7 mouse cellular contexts compared by ENCODE assay signal in genomic region chr6:35253474-35253873, GRCm38 (mm10). TPM values are rescaled to one million over a fixed set of nuclear protein-coding genes. Genes with fewer than 3 reads are reported as not detected.
DNase-seq lines count a peak whose midpoint lies in the region; ATAC-seq and TF ChIP-seq lines count a peak whose summit lies in the region.

No protein-coding gene starts in this region.

- no peak for ATAC-seq in G1E (ENCODE audit: extremely low read depth, insufficient number of reproducible peaks, low FRiP score, poor library complexity, severe bottlenecking)
- no peak for ATAC-seq in heart, embryonic 15.5 days (replicated peaks; ENCODE audit: insufficient number of reproducible peaks, insufficient read depth, low FRiP score, low read depth)
- ATAC-seq in liver, embryonic 14.5 days (ENCODE audit: insufficient read depth), result peak; percentile 7; the same call in 1 of the 2 replicates
- no peak for ATAC-seq in granulocyte monocyte progenitor cell, adult 5-6 weeks (replicated peaks; ENCODE audit: poor library complexity, severe bottlenecking)

- dilution Hi-C loops in CH12.LX (cut with MboI; ENCODE audit: extremely low pct_ligation_motif_present, extremely low pct_unique_long_range_greater_than_20kb, low sequenced_read_pairs), result no loop called here

- TF ChIP-seq CTCF in CH12.LX (conservative IDR thresholded peaks at IDR 0.05 in 1 of 2, IDR thresholded peaks at IDR 0.05 in 1 of 2; ENCODE audit: low read depth in 2 of 2, low read length in 2 of 2), result no peak
- no peak for TF ChIP-seq CTCF in G1E (IDR thresholded peaks at IDR 0.05; ENCODE audit: low read depth, low read length)
- no peak for TF ChIP-seq CTCF in liver, embryonic 14.5 days (IDR thresholded peaks at IDR 0.05; ENCODE audit: low read depth)

- TF ChIP-seq RAD21 in CH12.LX (IDR thresholded peaks at IDR 0.05; ENCODE audit: low read depth, low read length), result no peak

- H3K9me3 ChIP-seq in CH12.LX (replicated peaks; ENCODE audit: low read length), result no peaks in the 10 kb centered on the region
- H3K9me3 ChIP-seq in G1E (replicated peaks), result no peaks in the 10 kb centered on the region
- no peaks in the 10 kb centered on the region for H3K9me3 ChIP-seq in heart, embryonic 15.5 days (replicated peaks)
- no peaks in the 10 kb centered on the region for H3K9me3 ChIP-seq in liver, embryonic 14.5 days (ENCODE audit: control insufficient read depth, low read length)

- WGBS in heart, embryonic 15.5 days, result 36% methylated on average over 5 of the region's 5 CpGs
- WGBS in liver, embryonic 14.5 days (ENCODE audit: insufficient replicate concordance), result 26% methylated on average over 5 of the region's 5 CpGs

- H3K27me3 ChIP-seq in CH12.LX (replicated peaks) (no peaks in the 10 kb centered on the region), G1E (ENCODE audit: insufficient read depth, low read length) (no peaks in the 10 kb centered on the region)
- H3K27me3 ChIP-seq in heart, embryonic 15.5 days, result no peaks in the 10 kb centered on the region
- no peaks in the 10 kb centered on the region for H3K27me3 ChIP-seq in liver, embryonic 14.5 days (ENCODE audit: control insufficient read depth, insufficient read depth, low read length)

- peaks cover 0 to 22% of the 10 kb centered on the region in 2 experiments for H3K36me3 ChIP-seq in CH12.LX (replicated peaks in 1 of 2; ENCODE audit: control insufficient read depth in 1 of 2, insufficient read depth in 1 of 2, low read length in 1 of 2)
- peaks cover 8% of the 10 kb centered on the region for H3K36me3 ChIP-seq in G1E (replicated peaks)
- no peaks in the 10 kb centered on the region for H3K36me3 ChIP-seq in heart, embryonic 15.5 days
- H3K36me3 ChIP-seq in liver, embryonic 14.5 days (replicated peaks; ENCODE audit: control insufficient read depth, insufficient read depth, low read depth), result no peaks in the 10 kb centered on the region; the same call in 1 of the 2 replicates

- peaks cover 23% of the 10 kb centered on the region for H3K79me2 ChIP-seq in CH12.LX (replicated peaks; ENCODE audit: control insufficient read depth, extremely low read depth, insufficient read depth, poor library complexity, severe bottlenecking)

- no peak overlapping the region for H3K27ac ChIP-seq in CH12.LX (ENCODE audit: insufficient read depth, low read depth)
- peak overlapping the region; percentile 93 for H3K27ac ChIP-seq in heart, embryonic 15.5 days
- peak overlapping the region; percentile 99 for H3K27ac ChIP-seq in liver, embryonic 14.5 days

- no peak for TF ChIP-seq EP300 in CH12.LX (IDR thresholded peaks at IDR 0.05; ENCODE audit: low read length)
- TF ChIP-seq EP300 in liver, embryonic 14.5 days (IDR thresholded peaks at IDR 0.05; ENCODE audit: low read depth), result no peak; the same call in 1 of the 2 replicates

- TF ChIP-seq POLR2A in CH12.LX (IDR thresholded peaks at IDR 0.05; ENCODE audit: low read depth, low read length), result no peak

- no peak for DNase-seq in CH12.LX (ENCODE audit: extremely low read depth)
- DNase-seq in G1E (ENCODE audit: low spot score), result no peak
- DNase-seq in liver, embryonic 14.5 days (ENCODE audit: low read depth in 3 of 3, low spot score in 3 of 3), result no peak
- DNase-seq in adrenal gland, postnatal 36 days, result no peak
- no peak for DNase-seq in spleen, postnatal 14 days (ENCODE audit: low spot score in 2 of 2)

- peak overlapping the region; percentile 97 for H3K4me2 ChIP-seq in CH12.LX (ENCODE audit: insufficient read depth, low read depth, poor library complexity, severe bottlenecking)
- peak overlapping the region; percentile 69 for H3K4me2 ChIP-seq in heart, embryonic 15.5 days
- H3K4me2 ChIP-seq in liver, embryonic 14.5 days (ENCODE audit: low read depth), result peak overlapping the region; percentile 89

- H3K9ac ChIP-seq in CH12.LX (ENCODE audit: insufficient read depth, low read depth), result peak overlapping the region; percentile 83
- H3K9ac ChIP-seq in heart, embryonic 15.5 days, result peak overlapping the region; percentile 89
- H3K9ac ChIP-seq in liver, embryonic 14.5 days (replicated peaks), result peak overlapping the region; percentile 99

- H3K4me1 ChIP-seq in CH12.LX (ENCODE audit: control insufficient read depth in 1 of 2, insufficient read depth in 2 of 2) (peaks cover 16 to 52% of the 10 kb centered on the region in 2 experiments), G1E (ENCODE audit: insufficient read depth, low read depth, low read length) (peaks cover 63% of the 10 kb centered on the region)
- H3K4me1 ChIP-seq in heart, embryonic 15.5 days (replicated peaks), result peaks cover 52% of the 10 kb centered on the region
- peaks cover 41 to 48% of the 10 kb centered on the region in 2 experiments for H3K4me1 ChIP-seq in liver, embryonic 14.5 days (replicated peaks; ENCODE audit: control insufficient read depth in 2 of 2, insufficient read depth in 2 of 2, low read length in 1 of 2)

- in situ Hi-C loops in CH12.LX (cut with MboI; ENCODE audit: low pct_ligation_motif_present, low pct_unique_long_range_greater_than_20kb, low sequenced_read_pairs), result no loop called here

- H3K4me3 ChIP-seq in CH12.LX (replicated peaks in 1 of 3; ENCODE audit: low read depth in 2 of 3, low read length in 2 of 3, poor library complexity in 1 of 3) (peak overlapping the region; percentile 68 to 90 (median 80)), G1E (ENCODE audit: low read depth, low read length) (peak overlapping the region; percentile 79)
- peak overlapping the region; percentile 74 for H3K4me3 ChIP-seq in heart, embryonic 15.5 days
- H3K4me3 ChIP-seq in liver, embryonic 14.5 days (ENCODE audit: insufficient read depth in 1 of 2, low read depth in 2 of 2, low read length in 2 of 2), result peak overlapping the region; percentile 95 to 99

TF ChIP-seq in CH12.LX, 34 proteins besides CTCF, POLR2A, EP300 and RAD21:
- TF ChIP-seq SIN3A (IDR thresholded peaks at IDR 0.05; ENCODE audit: low read length), result no peak
- no peak for TF ChIP-seq ETS1 (conservative IDR thresholded peaks at IDR 0.05; ENCODE audit: low read depth, low read length)
- TF ChIP-seq ELF1 (IDR thresholded peaks at IDR 0.05; ENCODE audit: low read depth, low read length), result no peak
- TF ChIP-seq MEF2A (IDR thresholded peaks at IDR 0.05; ENCODE audit: borderline replicate concordance, low read depth, low read length), result no peak
- TF ChIP-seq CHD1 (IDR thresholded peaks at IDR 0.05; ENCODE audit: low read depth, low read length), result no peak
- no peak for TF ChIP-seq SMC3 (IDR thresholded peaks at IDR 0.05; ENCODE audit: low read depth, low read length)
- no peak for TF ChIP-seq HCFC1 (IDR thresholded peaks at IDR 0.05; ENCODE audit: low read depth, low read length)
- no peak for TF ChIP-seq POLR2AphosphoS2 (IDR thresholded peaks at IDR 0.05; ENCODE audit: low read depth, low read length)
- no peak for TF ChIP-seq UBTF (IDR thresholded peaks at IDR 0.05; ENCODE audit: low read depth, low read length)
- no peak for TF ChIP-seq NRF1 (IDR thresholded peaks at IDR 0.05; ENCODE audit: low read depth, low read length)
- TF ChIP-seq ZC3H11A (IDR thresholded peaks at IDR 0.05; ENCODE audit: low read depth, low read length), result no peak
- TF ChIP-seq MAZ (IDR thresholded peaks at IDR 0.05; ENCODE audit: low read depth, low read length), result no peak

RNA-seq across cellular contexts. Expression of gene Slc13a4, which starts 54.5 kb away (rescaled TPM):
- total RNA-seq in CH12.LX (2012; rRNA removed), result not detected in 2 replicates
- total RNA-seq in CH12.LX (2014; rRNA removed), result not detected in 2 replicates
- not detected in 2 replicates for polyA plus RNA-seq in CH12.LX (2012; ENCODE audit: insufficient read length, low read depth)
- not detected in 2 replicates for total RNA-seq in G1E (2014; fragmentation: Nextera tagmentation)
- total RNA-seq in G1E (2017), result 0.05 and 0.17 TPM in 2 replicates
- not detected in 2 replicates for polyA plus RNA-seq in G1E (2012)
- polyA plus RNA-seq in heart, embryonic 15.5 days (2015; fragmentation: Nextera tagmentation; extraction: Ambion mirVana), result 0.67 and 0.72 TPM in 2 replicates
- 0.03 and 0.04 TPM in 2 replicates for polyA plus RNA-seq in liver, embryonic 14.5 days (2012; rRNA removed)
- 0.09 and 0.22 TPM in 2 replicates for polyA plus RNA-seq in liver, embryonic 14.5 days (2014; fragmentation: Nextera tagmentation; extraction: Ambion mirVana)
- total RNA-seq in adrenal gland, postnatal 36 days (2021), result under 1 TPM; 0.46 TPM
- not detected in 2 replicates for total RNA-seq in granulocyte monocyte progenitor cell, adult 5-6 weeks (2014; fragmentation: Nextera tagmentation)
- total RNA-seq in granulocyte monocyte progenitor cell, adult 5-6 weeks (2017), result not detected in 2 replicates
